Comparison of ENCODE assay signal across 22 mouse cellular contexts in genomic region chr2:25141185-25141584, GRCm38 (mm10). TPM values are rescaled to one million over a fixed set of nuclear protein-coding genes. Genes with fewer than 3 reads are reported as not detected.
DNase-seq lines count a peak whose midpoint lies in the region; ATAC-seq and TF ChIP-seq lines count a peak whose summit lies in the region.
"Had no signal": no experiment of that assay in that cellular context is flagged by ENCODE, and none has a peak within 500 bp of the region (broad histone marks: within the 10 kb centered on the region; RNA-seq: fewer than 3 reads in every experiment).

No protein-coding gene starts in this region.

- TF ChIP-seq POLR2A in brain, embryonic 14.5 days (IDR thresholded peaks at IDR 0.05; ENCODE audit: borderline replicate concordance, extremely low read depth, insufficient read depth, insufficient read length, poor library complexity, severe bottlenecking) = no peak

- peaks cover 12% of the 10 kb centered on the region for H3K4me1 ChIP-seq in heart, postnatal 0 days (ENCODE audit: control insufficient read depth, insufficient read depth)
- peaks cover 18 to 20% of the 10 kb centered on the region in 2 experiments for H3K4me1 ChIP-seq in liver, embryonic 14.5 days (replicated peaks; ENCODE audit: control insufficient read depth in 2 of 2, insufficient read depth in 2 of 2, low read length in 1 of 2)
- H3K4me1 ChIP-seq in liver, embryonic 11.5 days (replicated peaks; ENCODE audit: control insufficient read depth, insufficient read depth, low read length) = peaks cover 11% of the 10 kb centered on the region
- peaks cover 3% of the 10 kb centered on the region for H3K4me1 ChIP-seq in E14TG2a.4 (replicated peaks; ENCODE audit: low read depth, low read length)
- H3K4me1 ChIP-seq: embryonic facial prominence, embryonic 12.5 days; limb, embryonic 15.5 days; midbrain, embryonic 15.5 days had no signal

- no peak for DNase-seq in heart, postnatal 0 days (ENCODE audit: low spot score)
- no peak for DNase-seq in heart, postnatal 25 days (ENCODE audit: low spot score)
- no peak for DNase-seq in liver, embryonic 14.5 days (ENCODE audit: low read depth in 3 of 3, low spot score in 3 of 3)
- no peak for DNase-seq in liver, embryonic 11.5 days (ENCODE audit: low spot score)
- DNase-seq in brain, embryonic 14.5 days (ENCODE audit: low read depth) = no peak
- no peak for DNase-seq in neural tube, embryonic 10.5 days (ENCODE audit: extremely low spot score, low spot score)
- no peak for DNase-seq in adrenal gland, postnatal 25 days
- DNase-seq: adrenal gland, postnatal 36 days; cerebellum, adult 9-10 months; gastrocnemius, postnatal 10 days; heart, postnatal 36 days; right cerebral cortex, adult 18-20 months; thymus, adult 2 months had no signal

- intact Hi-C loops in heart, postnatal 25 days (cut with DNase I) = loop anchor here (5.0 kb wide), 1 partner anchor 41 kb away; the partner anchor contains the start of gene Nrarp

- H3K9ac ChIP-seq in heart, postnatal 0 days (replicated peaks; ENCODE audit: low read depth, low read length) = no peak overlapping the region
- H3K9ac ChIP-seq in liver, embryonic 14.5 days (replicated peaks) = no peak overlapping the region
- no peak overlapping the region for H3K9ac ChIP-seq in liver, embryonic 11.5 days (ENCODE audit: low read depth, low read length)
- H3K9ac ChIP-seq: embryonic facial prominence, embryonic 12.5 days; kidney, embryonic 15.5 days; limb, embryonic 15.5 days; midbrain, embryonic 15.5 days had no signal

- H3K27me3 ChIP-seq in heart, postnatal 0 days (ENCODE audit: control insufficient read depth, insufficient read depth, low read length) = no peaks in the 10 kb centered on the region
- H3K27me3 ChIP-seq in liver, embryonic 14.5 days (ENCODE audit: control insufficient read depth, insufficient read depth, low read length) = no peaks in the 10 kb centered on the region
- no peaks in the 10 kb centered on the region for H3K27me3 ChIP-seq in liver, embryonic 11.5 days (replicated peaks; ENCODE audit: control insufficient read depth, insufficient read depth, low read length)
- H3K27me3 ChIP-seq in E14TG2a.4 (ENCODE audit: insufficient read depth, low read length) = peaks cover 10% of the 10 kb centered on the region; the same call in 1 of the 2 replicates
- H3K27me3 ChIP-seq: embryonic facial prominence, embryonic 12.5 days; kidney, embryonic 15.5 days; limb, embryonic 15.5 days; midbrain, embryonic 15.5 days had no signal

- H3K9me3 ChIP-seq in heart, postnatal 0 days (replicated peaks; ENCODE audit: control insufficient read depth, low read length) = no peaks in the 10 kb centered on the region
- H3K9me3 ChIP-seq in liver, embryonic 14.5 days (ENCODE audit: control insufficient read depth, low read length) = no peaks in the 10 kb centered on the region
- H3K9me3 ChIP-seq in liver, embryonic 11.5 days (ENCODE audit: control insufficient read depth, low read length) = no peaks in the 10 kb centered on the region
- H3K9me3 ChIP-seq in E14TG2a.4 (ENCODE audit: low read length) = no peaks in the 10 kb centered on the region
- H3K9me3 ChIP-seq: embryonic facial prominence, embryonic 12.5 days; limb, embryonic 15.5 days; midbrain, embryonic 15.5 days had no signal

- H3K4me2 ChIP-seq in heart, postnatal 0 days (ENCODE audit: low read depth, low read length) = no peak overlapping the region
- no peak overlapping the region for H3K4me2 ChIP-seq in liver, embryonic 14.5 days (ENCODE audit: low read depth)
- H3K4me2 ChIP-seq in liver, embryonic 11.5 days = no peak overlapping the region
- H3K4me2 ChIP-seq: embryonic facial prominence, embryonic 12.5 days; kidney, embryonic 15.5 days; limb, embryonic 15.5 days; midbrain, embryonic 15.5 days had no signal

- no peak for TF ChIP-seq EP300 in heart, postnatal 0 days (IDR thresholded peaks at IDR 0.05; ENCODE audit: low read depth)
- TF ChIP-seq EP300 in liver, embryonic 14.5 days (IDR thresholded peaks at IDR 0.05; ENCODE audit: low read depth) = no peak

- TF ChIP-seq CTCF in heart, postnatal 0 days (IDR thresholded peaks at IDR 0.05; ENCODE audit: low read depth) = peak; percentile 39
- peak; percentile 64 for TF ChIP-seq CTCF in liver, embryonic 14.5 days (IDR thresholded peaks at IDR 0.05; ENCODE audit: low read depth)
- peak; percentile 78 for TF ChIP-seq CTCF in E14TG2a.4 (conservative IDR thresholded peaks at IDR 0.05; ENCODE audit: low read length)
- TF ChIP-seq CTCF in brain, embryonic 14.5 days (IDR thresholded peaks at IDR 0.05; ENCODE audit: borderline replicate concordance, extremely low read depth, insufficient read depth, insufficient read length) = peak; percentile 10; the same call in 1 of the 2 replicates

- H3K4me3 ChIP-seq in heart, postnatal 0 days (ENCODE audit: low read depth, low read length) = no peak overlapping the region
- no peak overlapping the region for H3K4me3 ChIP-seq in liver, embryonic 14.5 days (ENCODE audit: insufficient read depth in 1 of 2, low read depth in 2 of 2, low read length in 2 of 2)
- H3K4me3 ChIP-seq in liver, embryonic 11.5 days (ENCODE audit: low read depth, low read length) = no peak overlapping the region
- H3K4me3 ChIP-seq in E14TG2a.4 (replicated peaks; ENCODE audit: low read length) = no peak overlapping the region
- H3K4me3 ChIP-seq: embryonic facial prominence, embryonic 12.5 days; kidney, embryonic 15.5 days; limb, embryonic 15.5 days; midbrain, embryonic 15.5 days had no signal

- no peak for ATAC-seq in heart, postnatal 0 days (ENCODE audit: insufficient read depth, low read depth)
- no peak for ATAC-seq in liver, embryonic 14.5 days (ENCODE audit: insufficient read depth)
- ATAC-seq in liver, embryonic 11.5 days (replicated peaks; ENCODE audit: low FRiP score) = no peak
- ATAC-seq: activated CD4-positive, CD25-positive, alpha-beta regulatory T cell, adult 4 months; midbrain, embryonic 15.5 days had no signal

- H3K36me3 ChIP-seq in heart, postnatal 0 days (replicated peaks; ENCODE audit: control insufficient read depth, insufficient read depth, low read length) = no peaks in the 10 kb centered on the region
- no peaks in the 10 kb centered on the region for H3K36me3 ChIP-seq in liver, embryonic 14.5 days (replicated peaks; ENCODE audit: control insufficient read depth, insufficient read depth, low read depth)
- H3K36me3 ChIP-seq in liver, embryonic 11.5 days (ENCODE audit: control insufficient read depth, insufficient read depth, low read length) = no peaks in the 10 kb centered on the region
- no peaks in the 10 kb centered on the region for H3K36me3 ChIP-seq in E14TG2a.4 (ENCODE audit: insufficient read depth, low read length)
- H3K36me3 ChIP-seq: embryonic facial prominence, embryonic 12.5 days; kidney, embryonic 15.5 days; limb, embryonic 15.5 days; midbrain, embryonic 15.5 days had no signal

- WGBS in heart, postnatal 0 days = 60% methylated on average over 4 of the region's 4 CpGs
- 57% methylated on average over 4 of the region's 4 CpGs for WGBS in liver, embryonic 14.5 days (ENCODE audit: insufficient replicate concordance)
- WGBS in liver, embryonic 11.5 days = 69% methylated on average over 4 of the region's 4 CpGs

- no peak overlapping the region for H3K27ac ChIP-seq in heart, postnatal 0 days (ENCODE audit: low read depth)
- no peak overlapping the region for H3K27ac ChIP-seq in liver, embryonic 14.5 days
- H3K27ac ChIP-seq in liver, embryonic 11.5 days (ENCODE audit: low read depth, low read length) = no peak overlapping the region
- H3K27ac ChIP-seq: embryonic facial prominence, embryonic 12.5 days; kidney, embryonic 15.5 days; limb, embryonic 15.5 days; midbrain, embryonic 15.5 days had no signal

RNA-seq across cellular contexts. Expression of gene Nrarp, which starts 39.4 kb away (rescaled TPM):
- 34.1 and 38.1 TPM in 2 replicates for total RNA-seq in heart, postnatal 0 days (2014; rRNA removed; ENCODE audit: low replicate concordance)
- polyA plus RNA-seq in heart, postnatal 0 days (2015; fragmentation: Nextera tagmentation; extraction: Ambion mirVana) = 8.8 and 9.6 TPM in 2 replicates
- total RNA-seq in heart, postnatal 25 days (2021) = 10 to 100 TPM in 1 of 2 experiments, 1 to 10 TPM in 1; 7.2 to 11.5 TPM
- polyA plus RNA-seq in liver, embryonic 14.5 days (2012; rRNA removed) = 3.7 and 3.9 TPM in 2 replicates
- 1.8 and 1.9 TPM in 2 replicates for polyA plus RNA-seq in liver, embryonic 14.5 days (2014; fragmentation: Nextera tagmentation; extraction: Ambion mirVana)
- 6.5 and 7.6 TPM in 2 replicates for polyA plus RNA-seq in liver, embryonic 11.5 days (2014; fragmentation: Nextera tagmentation; extraction: Ambion mirVana)
- 50.0 and 58.5 TPM in 2 replicates for polyA plus RNA-seq in brain, embryonic 14.5 days (2012; rRNA removed)
- total RNA-seq in adrenal gland, postnatal 25 days (2021) = 2.2 and 4.0 TPM in 2 replicates

RNA-seq across cellular contexts. Expression of gene Noxa1, which starts 46.2 kb away (rescaled TPM):
- not detected in 2 replicates for total RNA-seq in heart, postnatal 0 days (2014; rRNA removed; ENCODE audit: low replicate concordance)
- not detected in 2 replicates for polyA plus RNA-seq in heart, postnatal 0 days (2015; fragmentation: Nextera tagmentation; extraction: Ambion mirVana)
- total RNA-seq in heart, postnatal 25 days (2021) = not detected
- polyA plus RNA-seq in liver, embryonic 14.5 days (2012; rRNA removed) = 0.95 and 1.1 TPM in 2 replicates
- 1.2 and 1.8 TPM in 2 replicates for polyA plus RNA-seq in liver, embryonic 14.5 days (2014; fragmentation: Nextera tagmentation; extraction: Ambion mirVana)
- polyA plus RNA-seq in liver, embryonic 11.5 days (2014; fragmentation: Nextera tagmentation; extraction: Ambion mirVana) = 0.69 and 1.0 TPM in 2 replicates
- polyA plus RNA-seq in brain, embryonic 14.5 days (2012; rRNA removed) = 0.04 TPM in 2 replicates
- not detected in 2 replicates for total RNA-seq in adrenal gland, postnatal 25 days (2021)
- total RNA-seq: adrenal gland, postnatal 36 days; gastrocnemius, postnatal 10 days; heart, postnatal 36 days; left cerebral cortex, postnatal 14 days; megakaryocyte, adult 5-6 weeks had no signal
- polyA plus RNA-seq: cortical plate, adult 2 months; embryonic facial prominence, embryonic 12.5 days; midbrain, embryonic 15.5 days had no signal

RNA-seq across cellular contexts. Expression of gene Tor4a, which starts 55.5 kb away (rescaled TPM):
- total RNA-seq in heart, postnatal 0 days (2014; rRNA removed; ENCODE audit: low replicate concordance) = 4.9 and 8.6 TPM in 2 replicates
- 4.4 and 5.2 TPM in 2 replicates for polyA plus RNA-seq in heart, postnatal 0 days (2015; fragmentation: Nextera tagmentation; extraction: Ambion mirVana)
- 1 to 10 TPM; 4.1 to 4.2 TPM for total RNA-seq in heart, postnatal 25 days (2021)
- 3.7 and 4.1 TPM in 2 replicates for polyA plus RNA-seq in liver, embryonic 14.5 days (2012; rRNA removed)
- polyA plus RNA-seq in liver, embryonic 14.5 days (2014; fragmentation: Nextera tagmentation; extraction: Ambion mirVana) = 4.9 and 5.7 TPM in 2 replicates
- 12.1 and 13.1 TPM in 2 replicates for polyA plus RNA-seq in liver, embryonic 11.5 days (2014; fragmentation: Nextera tagmentation; extraction: Ambion mirVana)
- 1.9 and 2.0 TPM in 2 replicates for polyA plus RNA-seq in brain, embryonic 14.5 days (2012; rRNA removed)
- total RNA-seq in adrenal gland, postnatal 25 days (2021) = 28.1 and 33.9 TPM in 2 replicates

Comparison
In these comparisons a context has a peak if more than half of its experiments do, and no peak if none do; other contexts are left out.
1. CTCF ChIP-seq: peak in every context shown above with its lines; median percentile 78 in E14TG2a.4; 64 in liver, embryonic 14.5 days; 39 in heart, postnatal 0 days; 10 in brain, embryonic 14.5 days.